Mouse (Mus musculus): ENCODE results near the gene Rapsn. TPM values are rescaled to one million over a fixed set of nuclear protein-coding genes. Genes with fewer than 3 reads are reported as not detected.
"Not testable (repeated sequence)": the region's sequence is repeated elsewhere in the genome, so short reads cannot be mapped to it uniquely, and the experiment has no call there.

Gene Rapsn
- polyA plus RNA-seq, 1 experiment from 2014 or later: 24.0 TPM

- Histone ChIP-seq H3K9ac (no peak overlapping the region), H3K4me1 (no peaks in the 10 kb centered on the region), H3K4me3 (replicated peaks) (no peak overlapping the region), H3K36me3 (no peaks in the 10 kb centered on the region), H3K27me3 (no peaks in the 10 kb centered on the region), H3K9me3 (replicated peaks) (no peaks in the 10 kb centered on the region), H3K27ac (replicated peaks) (no peak overlapping the region), H3K4me2 (replicated peaks) (no peak overlapping the region)
- no peak for ATAC-seq (ENCODE audit: insufficient number of reproducible peaks, low FRiP score, low TSS enrichment, low read depth)
- WGBS: 86% methylated on average over 9 of the region's 9 CpGs
Observed at GRCm38 (mm10) chr2:91027391-91028214, 7.8 kb upstream of the Rapsn start.

GRCm38 (mm10) chr2:91031216-91031615 is 4.2 kb upstream of the Rapsn start:
- Histone ChIP-seq H3K27ac (replicated peaks) (no peak overlapping the region), H3K9ac (no peak overlapping the region), H3K36me3 (no peaks in the 10 kb centered on the region), H3K4me2 (replicated peaks) (no peak overlapping the region), H3K4me3 (replicated peaks) (no peak overlapping the region), H3K9me3 (replicated peaks) (no peaks in the 10 kb centered on the region), H3K27me3 (no peaks in the 10 kb centered on the region), H3K4me1 (no peaks in the 10 kb centered on the region)
- no peak for ATAC-seq (ENCODE audit: insufficient number of reproducible peaks, low FRiP score, low TSS enrichment, low read depth)
- WGBS: 81% methylated on average over 4 of the region's 4 CpGs

GRCm38 (mm10) chr2:91033000-91033399 is 2.4 kb upstream of the Rapsn start:
- ATAC-seq (ENCODE audit: insufficient number of reproducible peaks, low FRiP score, low TSS enrichment, low read depth): no peak
- WGBS: 9% methylated on average over 3 of the region's 3 CpGs

GRCm38 (mm10) chr2:91041786-91042185 is 6.4 kb downstream of the Rapsn start:
- 75% methylated on average over 8 of the region's 8 CpGs for WGBS
- H3K27ac ChIP-seq (replicated peaks): no peak overlapping the region
- H3K9ac ChIP-seq: no peak overlapping the region

More at GRCm38 (mm10) chr2:91033000-91033399, 2.4 kb upstream of the Rapsn start:
- Histone ChIP-seq H3K4me3 (replicated peaks) (no peak overlapping the region), H3K27me3 (no peaks in the 10 kb centered on the region), H3K9me3 (replicated peaks) (no peaks in the 10 kb centered on the region), H3K4me1 (no peaks in the 10 kb centered on the region), H3K9ac (no peak overlapping the region), H3K27ac (replicated peaks) (no peak overlapping the region), H3K4me2 (replicated peaks) (no peak overlapping the region), H3K36me3 (no peaks in the 10 kb centered on the region)

DNA sequence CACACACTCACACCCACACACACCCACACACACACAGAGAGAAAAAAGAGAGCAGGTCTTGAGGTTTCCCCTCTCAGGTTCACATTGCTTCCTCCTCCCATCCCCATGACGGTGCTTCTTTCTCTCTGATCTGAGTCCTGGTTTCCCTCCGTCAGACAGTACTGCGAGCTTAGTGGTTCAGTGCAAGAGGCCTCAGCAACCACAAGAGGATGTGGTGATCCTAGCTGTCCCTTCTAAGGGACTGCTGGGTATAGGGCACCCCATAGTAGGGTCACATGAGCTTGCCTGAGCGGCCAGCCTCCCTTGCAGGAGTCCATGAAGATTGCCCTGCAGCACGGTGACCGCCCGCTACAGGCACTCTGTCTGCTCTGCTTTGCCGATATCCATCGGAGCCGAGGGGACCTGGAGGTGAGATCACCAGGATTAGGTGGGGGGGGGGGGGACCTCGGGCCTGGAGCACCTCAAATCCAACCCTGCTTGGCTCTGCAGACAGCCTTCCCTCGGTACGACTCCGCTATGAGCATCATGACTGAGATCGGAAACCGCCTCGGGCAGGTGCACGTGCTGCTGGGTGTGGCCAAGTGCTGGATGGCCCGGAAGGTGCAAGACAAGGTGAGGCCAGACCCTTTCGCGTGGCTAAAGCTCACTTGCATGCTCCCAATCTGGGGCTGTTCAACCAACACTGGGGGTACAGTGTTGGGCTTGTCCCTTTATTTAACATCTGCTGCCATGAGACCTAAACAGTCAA is 7.4 kb downstream of the Rapsn start:
- H3K9ac ChIP-seq: no peak overlapping the region
- H3K4me3 ChIP-seq (replicated peaks): no peak overlapping the region
- ATAC-seq (ENCODE audit: insufficient number of reproducible peaks, low FRiP score, low TSS enrichment, low read depth): no peak; the same call in 1 of the 2 replicates
- no peaks in the 10 kb centered on the region for H3K4me1 ChIP-seq
- H3K27me3 ChIP-seq: no peaks in the 10 kb centered on the region
- no peak overlapping the region for H3K4me2 ChIP-seq (replicated peaks)
- 65% methylated on average over 21 of the region's 21 CpGs for WGBS
- no peaks in the 10 kb centered on the region for H3K36me3 ChIP-seq
- H3K9me3 ChIP-seq (replicated peaks): no peaks in the 10 kb centered on the region
- H3K27ac ChIP-seq (replicated peaks): no peak overlapping the region

More at GRCm38 (mm10) chr2:91041786-91042185, 6.4 kb downstream of the Rapsn start:
- Histone ChIP-seq H3K4me1 (no peaks in the 10 kb centered on the region), H3K9me3 (replicated peaks) (no peaks in the 10 kb centered on the region), H3K36me3 (no peaks in the 10 kb centered on the region), H3K27me3 (no peaks in the 10 kb centered on the region), H3K4me3 (replicated peaks) (no peak overlapping the region), H3K4me2 (replicated peaks) (no peak overlapping the region)
- ATAC-seq (ENCODE audit: insufficient number of reproducible peaks, low FRiP score, low TSS enrichment, low read depth): no peak

DNA sequence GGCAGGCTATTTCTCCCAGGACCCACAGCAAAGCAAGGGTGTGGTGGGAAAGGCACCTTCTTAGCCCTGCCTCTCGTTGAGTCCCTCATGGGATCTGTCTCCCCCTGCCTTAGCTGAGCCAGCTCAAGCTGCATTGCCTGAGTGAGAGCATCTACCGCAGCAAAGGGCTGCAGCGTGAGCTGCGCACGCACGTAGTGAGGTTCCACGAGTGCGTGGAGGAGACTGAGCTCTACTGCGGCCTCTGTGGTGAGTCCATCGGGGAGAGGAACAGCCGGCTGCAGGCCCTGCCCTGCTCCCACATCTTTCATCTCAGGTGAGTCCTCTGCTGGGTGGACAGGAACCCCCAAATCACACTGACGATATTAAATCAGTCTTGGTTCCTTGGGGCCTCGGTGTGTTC is 9.3 kb downstream of the Rapsn start:
- no peak for ATAC-seq (ENCODE audit: insufficient number of reproducible peaks, low FRiP score, low TSS enrichment, low read depth)
- Histone ChIP-seq H3K9me3 (replicated peaks) (no peaks in the 10 kb centered on the region), H3K27ac (replicated peaks) (no peak overlapping the region), H3K4me1 (no peaks in the 10 kb centered on the region), H3K36me3 (no peaks in the 10 kb centered on the region), H3K4me3 (replicated peaks) (no peak overlapping the region), H3K9ac (no peak overlapping the region), H3K4me2 (replicated peaks) (no peak overlapping the region), H3K27me3 (no peaks in the 10 kb centered on the region)
- 77% methylated on average over 13 of the region's 13 CpGs for WGBS

- H3K4me1 ChIP-seq; ATAC-seq (ENCODE audit: insufficient number of reproducible peaks, low FRiP score, low TSS enrichment, low read depth); H3K4me3 ChIP-seq (replicated peaks); H3K27ac ChIP-seq (replicated peaks); H3K36me3 ChIP-seq; H3K9me3 ChIP-seq (replicated peaks); H3K4me2 ChIP-seq (replicated peaks); H3K9ac ChIP-seq; H3K27me3 ChIP-seq: not testable (repeated sequence)
- 82% methylated on average over 1 of the region's 1 CpGs for WGBS
Observed at GRCm38 (mm10) chr2:91045805-91046204, 10.4 kb downstream of the Rapsn start.

GRCm38 (mm10) chr2:91047359-91047758 is 11.9 kb downstream of the Rapsn start:
- no peak overlapping the region for H3K9ac ChIP-seq
- peaks cover 9% of the 10 kb centered on the region; the same call in 1 of the 2 replicates for H3K36me3 ChIP-seq
- 79% methylated on average over 9 of the region's 9 CpGs for WGBS
- no peaks in the 10 kb centered on the region for H3K4me1 ChIP-seq
- ATAC-seq (ENCODE audit: insufficient number of reproducible peaks, low FRiP score, low TSS enrichment, low read depth): no peak
- H3K27ac ChIP-seq (replicated peaks): no peak overlapping the region
- no peaks in the 10 kb centered on the region for H3K27me3 ChIP-seq
- H3K9me3 ChIP-seq (replicated peaks): no peaks in the 10 kb centered on the region
- H3K4me3 ChIP-seq (replicated peaks): no peak overlapping the region
- H3K4me2 ChIP-seq (replicated peaks): no peak overlapping the region

DNA sequence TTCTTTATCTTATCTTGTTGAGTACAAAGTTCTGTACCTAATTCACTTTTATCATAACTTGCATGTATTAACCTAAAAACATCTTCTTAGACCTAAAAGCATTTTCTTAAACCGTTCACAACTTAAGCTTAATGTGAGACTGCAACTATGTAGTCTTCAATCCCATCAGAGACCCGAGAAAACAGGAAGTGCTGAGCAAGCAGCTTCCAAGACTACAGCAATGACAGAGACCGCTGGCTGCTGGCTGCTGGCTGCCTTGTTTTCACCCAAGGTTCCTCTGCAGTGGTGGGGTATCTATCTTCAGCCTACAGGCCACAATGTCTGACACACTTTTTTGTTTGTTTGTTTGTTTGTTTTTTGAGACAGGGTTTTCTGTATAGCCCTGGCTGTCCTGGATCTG is 16.5 kb downstream of the Rapsn start:
- Histone ChIP-seq H3K4me2 (replicated peaks) (no peak overlapping the region), H3K9me3 (replicated peaks) (no peaks in the 10 kb centered on the region), H3K27me3 (no peaks in the 10 kb centered on the region), H3K4me1 (peaks cover 13% of the 10 kb centered on the region), H3K4me3 (replicated peaks) (no peak overlapping the region), H3K36me3 (peaks cover 28% of the 10 kb centered on the region), H3K9ac (no peak overlapping the region), H3K27ac (replicated peaks) (no peak overlapping the region)
- no peak for ATAC-seq (ENCODE audit: insufficient number of reproducible peaks, low FRiP score, low TSS enrichment, low read depth)
- 74% methylated on average over 3 of the region's 3 CpGs for WGBS

- no peaks in the 10 kb centered on the region for H3K9me3 ChIP-seq (replicated peaks)
- no peak overlapping the region for H3K9ac ChIP-seq
- 43% methylated on average over 2 of the region's 2 CpGs for WGBS
- H3K27ac ChIP-seq (replicated peaks): no peak overlapping the region
- H3K4me2 ChIP-seq (replicated peaks): peak overlapping the region; percentile 84; the same call in 1 of the 2 replicates
- H3K4me1 ChIP-seq: peaks cover 13% of the 10 kb centered on the region
- no peak overlapping the region for H3K4me3 ChIP-seq (replicated peaks)
- H3K27me3 ChIP-seq: no peaks in the 10 kb centered on the region
- peaks cover 36% of the 10 kb centered on the region for H3K36me3 ChIP-seq
- ATAC-seq (ENCODE audit: insufficient number of reproducible peaks, low FRiP score, low TSS enrichment, low read depth): no peak
Observed at GRCm38 (mm10) chr2:91052752-91053151, 17.3 kb downstream of the Rapsn start.

GRCm38 (mm10) chr2:91053181-91053933 is 17.9 kb downstream of the Rapsn start:
- peak overlapping the region; percentile 88 for H3K27ac ChIP-seq (replicated peaks)

More at GRCm38 (mm10) chr2:91053181-91053933, 17.9 kb downstream of the Rapsn start:
- Histone ChIP-seq H3K4me1 (peaks cover 13% of the 10 kb centered on the region), H3K9ac (peak overlapping the region; percentile 85), H3K36me3 (peaks cover 43% of the 10 kb centered on the region), H3K4me3 (replicated peaks) (peak overlapping the region; percentile 94), H3K4me2 (replicated peaks) (peak overlapping the region; percentile 84), H3K27me3 (no peaks in the 10 kb centered on the region), H3K9me3 (replicated peaks) (no peaks in the 10 kb centered on the region)
- WGBS: 0% methylated on average over 6 of the region's 6 CpGs
- peak; percentile 58 for ATAC-seq (ENCODE audit: insufficient number of reproducible peaks, low FRiP score, low TSS enrichment, low read depth)

All from embryonic facial prominence, embryonic 15.5 days (tissue).